Mouse (Mus musculus) lung, embryonic 14.5 days (tissue): Measurements from ENCODE around the gene Spaar. TPM values are rescaled to one million over a fixed set of nuclear protein-coding genes. Genes with fewer than 3 reads are reported as not detected.
A peak's percentile ranks its signal among the peaks of the same experiment; 100 is the strongest.

Experiments used
- ATAC-seq: fragments of 200-750 bp; cut with Nextera tagmentation; 2 replicates; pipeline ENCODE4 v1.8.0; 2017; ENCODE audit warnings: mild to moderate bottlenecking, moderate TSS enrichment, moderate library complexity; ENCODE audit not compliant: insufficient read depth
- DNase-seq: peaks from one replicate; pipeline ENCODE4 v3.0.0-alpha.2; 2015
- H3K27ac ChIP-seq: fragments of 300-500 bp; sonication (generic); 2 replicates; pipeline ENCODE4 v1.5.1; 2014; ENCODE audit warnings: low read depth, mild to moderate bottlenecking, moderate library complexity
- H3K27me3 ChIP-seq: fragments of 300-500 bp; sonication (generic); 2 replicates; pipeline ENCODE4 v1.6.1; 2014; ENCODE audit warnings: low read length, control low read depth; ENCODE audit not compliant: insufficient read depth
- H3K36me3 ChIP-seq: fragments of 300-500 bp; sonication (generic); 2 replicates; pipeline ENCODE4 v1.6.1; 2014; ENCODE audit warnings: control low read depth; ENCODE audit not compliant: insufficient read depth
- H3K4me1 ChIP-seq: fragments of 300-500 bp; sonication (generic); 2 replicates; pipeline ENCODE4 v1.6.1; 2014; ENCODE audit warnings: antibody characterized with exemption, control low read depth; ENCODE audit not compliant: insufficient read depth
- H3K4me2 ChIP-seq: fragments of 300-500 bp; sonication (generic); 2 replicates; pipeline ENCODE4 v1.6.1; 2014; ENCODE audit warnings: mild to moderate bottlenecking
- H3K4me3 ChIP-seq: fragments of 300-500 bp; sonication (generic); 2 replicates; pipeline ENCODE4 v1.5.1; 2014; ENCODE audit warnings: low read depth, low read length
- H3K9ac ChIP-seq: fragments of 300-500 bp; sonication (generic); 2 replicates; pipeline ENCODE4 v1.6.1; 2014
- H3K9me3 ChIP-seq: fragments of 300-500 bp; sonication (generic); 2 replicates; pipeline ENCODE4 v1.6.1; 2016; ENCODE audit warnings: low read depth, low read length, control low read depth
- CTCF ChIP-seq: IDR thresholded peaks from 2 replicates; pipeline ENCODE4 v1.5.1; 2016; ENCODE audit warnings: antibody characterized with exemption, low read depth
- WGBS: fragments of 180-500 bp; shearing (Covaris S2); extraction: QIAGEN DNeasy Blood & Tissue Kit; methylation state at CpG from one replicate; pipeline ENCODE4 v1.1.7; 2014; 5-methylcytosine and 5-hydroxymethylcytosine counted together
- polyA plus RNA-seq: library from polyadenylated mRNA; unstranded; fragments of >200 nt; fragmentation: Nextera tagmentation; extraction: Ambion mirVana; gene quantifications from 2 replicates; pipeline ENCODE4 v1.2.1, GENCODE M21; 2014

Gene Spaar
- polyA plus RNA-seq, 1 experiment from 2014 or later: 0.28 TPM

DNA sequence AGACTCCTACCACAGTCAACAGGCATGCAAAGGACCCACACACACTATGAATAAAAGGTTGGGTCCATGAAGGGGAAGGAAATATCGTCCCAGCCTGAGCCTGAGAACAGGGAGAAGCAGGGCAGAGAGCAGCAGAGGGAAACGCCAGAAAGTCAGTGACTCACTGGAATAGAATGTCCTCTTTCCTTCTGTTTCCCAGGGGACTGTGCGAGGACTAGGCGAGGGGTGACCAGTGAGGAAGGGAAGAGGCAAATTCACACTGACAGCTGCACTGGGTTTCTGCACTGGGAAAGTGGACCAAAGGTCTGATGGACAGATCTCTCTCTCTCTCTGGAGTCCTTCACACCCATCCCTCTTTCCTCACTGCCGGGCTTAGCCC lies 1.3 kb upstream of the Spaar start:
- no peak for TF ChIP-seq CTCF
- no peak overlapping the region for H3K4me3 ChIP-seq
- DNase-seq (peak; percentile 56), ATAC-seq (peak; percentile 57; the same call in 1 of the 2 replicates)
- H3K4me1 ChIP-seq: peaks cover 25% of the 10 kb centered on the region
- no peak overlapping the region for H3K4me2 ChIP-seq
- no peaks in the 10 kb centered on the region for H3K36me3 ChIP-seq
- peak overlapping the region; percentile 13; the same call in 1 of the 2 replicates for H3K9ac ChIP-seq
- no peaks in the 10 kb centered on the region for H3K9me3 ChIP-seq
- 21% methylated on average over 5 of the region's 5 CpGs for WGBS
- peak overlapping the region; percentile 54 for H3K27ac ChIP-seq
- no peaks in the 10 kb centered on the region for H3K27me3 ChIP-seq

DNA sequence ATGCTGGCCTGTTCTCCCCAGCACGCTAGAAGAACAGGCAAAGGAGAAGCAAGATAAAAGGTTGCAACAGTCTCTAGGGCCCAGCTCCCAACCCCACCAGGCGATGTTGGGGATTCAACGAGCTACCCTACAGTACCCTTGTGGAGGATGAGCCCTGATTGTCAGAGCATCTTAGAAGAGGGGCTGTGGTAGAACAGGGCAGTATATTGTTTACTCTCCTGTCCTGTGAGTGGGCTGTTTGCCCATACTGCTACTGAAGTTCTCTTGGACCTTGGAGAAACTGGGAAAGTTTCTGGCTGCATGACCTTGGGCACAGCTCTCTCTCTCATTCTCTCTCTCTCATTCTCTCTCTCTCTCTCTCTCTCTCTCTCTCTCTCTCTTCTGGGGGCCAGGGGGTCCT lies 708 bp upstream of the Spaar start:
- H3K9ac ChIP-seq: no peak overlapping the region
- no peaks in the 10 kb centered on the region for H3K9me3 ChIP-seq
- TF ChIP-seq CTCF: no peak
- no peak for DNase-seq
- no peak overlapping the region for H3K4me3 ChIP-seq
- no peak overlapping the region for H3K4me2 ChIP-seq
- peak overlapping the region; percentile 54 for H3K27ac ChIP-seq
- 59% methylated on average over 3 of the region's 3 CpGs for WGBS
- H3K27me3 ChIP-seq: no peaks in the 10 kb centered on the region
- no peaks in the 10 kb centered on the region for H3K36me3 ChIP-seq
- peaks cover 25% of the 10 kb centered on the region for H3K4me1 ChIP-seq
- ATAC-seq: no peak

DNA sequence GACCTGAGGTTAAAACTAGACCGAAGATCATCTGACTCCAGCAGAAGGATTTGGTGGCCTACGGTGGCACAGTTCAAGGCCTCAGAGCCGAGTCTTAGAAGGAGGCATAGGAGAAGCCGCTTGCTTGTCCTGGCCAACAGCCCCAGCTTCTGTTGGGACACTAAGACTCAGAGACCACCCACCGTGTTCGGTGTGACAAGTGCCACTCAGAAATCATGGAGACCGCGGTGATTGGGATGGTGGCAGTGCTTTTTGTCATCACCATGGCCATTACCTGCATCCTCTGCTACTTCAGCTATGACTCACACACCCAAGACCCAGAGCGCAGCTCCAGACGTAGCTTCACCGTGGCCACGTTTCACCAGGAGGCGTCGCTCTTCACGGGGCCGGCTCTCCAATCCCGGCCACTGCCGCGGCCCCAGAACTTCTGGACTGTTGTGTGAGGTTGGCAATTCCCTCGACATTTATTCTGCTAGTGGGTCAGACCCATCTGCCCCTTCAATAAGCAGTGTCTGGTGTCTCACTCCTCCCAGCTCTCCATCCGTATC lies 990 bp downstream of the Spaar start:
- DNase-seq: peak; percentile 24
- 0 out of 2 replicates have a peak overlapping the region, but pooled peaks have one; percentile 5 for H3K4me2 ChIP-seq

GRCm38 (mm10) chr4:43732171-43732570 lies 2.3 kb downstream of the Spaar start:
- Histone ChIP-seq H3K9me3 (no peaks in the 10 kb centered on the region), H3K4me2 (no peak overlapping the region), H3K36me3 (no peaks in the 10 kb centered on the region), H3K4me1 (peaks cover 25% of the 10 kb centered on the region), H3K9ac (no peak overlapping the region), H3K27me3 (no peaks in the 10 kb centered on the region), H3K4me3 (no peak overlapping the region), H3K27ac (no peak overlapping the region)
- WGBS: 7% methylated on average over 1 of the region's 1 CpGs
- ATAC-seq (no peak), DNase-seq (no peak)
- no peak for TF ChIP-seq CTCF

More for the DNA sequence above, 990 bp downstream of the Spaar start:
- H3K27me3 ChIP-seq: no peaks in the 10 kb centered on the region
- WGBS: 54% methylated on average over 21 of the region's 21 CpGs
- ATAC-seq: no peak
- H3K4me1 ChIP-seq: peaks cover 25% of the 10 kb centered on the region
- H3K4me3 ChIP-seq: no peak overlapping the region
- no peak overlapping the region for H3K9ac ChIP-seq
- H3K36me3 ChIP-seq: no peaks in the 10 kb centered on the region
- no peaks in the 10 kb centered on the region for H3K9me3 ChIP-seq
- H3K27ac ChIP-seq: no peak overlapping the region
- peak; percentile 44 for TF ChIP-seq CTCF

GRCm38 (mm10) chr4:43733186-43733585 lies 3.4 kb downstream of the Spaar start:
- no peak for TF ChIP-seq CTCF
- Histone ChIP-seq H3K36me3 (no peaks in the 10 kb centered on the region), H3K9me3 (no peaks in the 10 kb centered on the region), H3K4me1 (peaks cover 23% of the 10 kb centered on the region), H3K4me3 (no peak overlapping the region), H3K27ac (no peak overlapping the region), H3K9ac (no peak overlapping the region), H3K27me3 (no peaks in the 10 kb centered on the region), H3K4me2 (no peak overlapping the region)
- no peak for ATAC-seq
- 79% methylated on average over 5 of the region's 5 CpGs for WGBS
- DNase-seq: no peak

GRCm38 (mm10) chr4:43737144-43737543 lies 7.3 kb downstream of the Spaar start:
- WGBS: 57% methylated on average over 6 of the region's 6 CpGs

GRCm38 (mm10) chr4:43738989-43739674 lies 9.3 kb downstream of the Spaar start:
- Histone ChIP-seq H3K4me2 (no peak overlapping the region), H3K9me3 (no peaks in the 10 kb centered on the region)

More at GRCm38 (mm10) chr4:43737144-43737543, 7.3 kb downstream of the Spaar start:
- no peak for ATAC-seq
- TF ChIP-seq CTCF: no peak
- no peaks in the 10 kb centered on the region for H3K9me3 ChIP-seq
- H3K4me2 ChIP-seq: no peak overlapping the region
- no peak for DNase-seq
- no peak overlapping the region for H3K9ac ChIP-seq
- no peaks in the 10 kb centered on the region for H3K27me3 ChIP-seq
- H3K36me3 ChIP-seq: no peaks in the 10 kb centered on the region
- no peak overlapping the region for H3K4me3 ChIP-seq
- no peaks in the 10 kb centered on the region for H3K4me1 ChIP-seq
- no peak overlapping the region for H3K27ac ChIP-seq

More at GRCm38 (mm10) chr4:43738989-43739674, 9.3 kb downstream of the Spaar start:
- 51% methylated on average over 8 of the region's 8 CpGs for WGBS
- H3K36me3 ChIP-seq: no peaks in the 10 kb centered on the region
- DNase-seq (no peak), ATAC-seq (no peak)
- no peak overlapping the region for H3K9ac ChIP-seq
- no peak overlapping the region for H3K4me3 ChIP-seq
- no peak for TF ChIP-seq CTCF
- H3K27ac ChIP-seq: no peak overlapping the region
- H3K4me1 ChIP-seq: no peaks in the 10 kb centered on the region
- no peaks in the 10 kb centered on the region for H3K27me3 ChIP-seq
